Mouse (Mus musculus): ENCODE data around the gene Fanci.
A peak's percentile ranks its signal among the peaks of the same experiment; 100 is the strongest.

Gene Fanci

GRCm38 (mm10) chr7:79465461-79466044 is 73.8 kb downstream of the Fanci start:
- no peak for DNase-seq

- peak; percentile 99 to 100 for DNase-seq
Observed at GRCm38 (mm10) chr7:79466053-79466901, 74.5 kb downstream of the Fanci start, which contains the start of gene Polg. Polg (minus strand) TSS chr7:79466362.

- DNase-seq = no peak
Observed at GRCm38 (mm10) chr7:79467951-79468350, 76.2 kb downstream of the Fanci start.

GRCm38 (mm10) chr7:79468994-79469393 is 77.3 kb downstream of the Fanci start:
- no peak for DNase-seq

GRCm38 (mm10) chr7:79469766-79470165 is 78.0 kb downstream of the Fanci start:
- no peak for DNase-seq

- DNase-seq = no peak
Observed at GRCm38 (mm10) chr7:79470718-79471117, 79.0 kb downstream of the Fanci start.

- no peak for DNase-seq
Observed at GRCm38 (mm10) chr7:79471436-79471835, 79.7 kb downstream of the Fanci start.

- DNase-seq = no peak
Observed at GRCm38 (mm10) chr7:79472792-79473191, 81.1 kb downstream of the Fanci start.

- DNase-seq = no peak
Observed at GRCm38 (mm10) chr7:79473496-79474194, 81.9 kb downstream of the Fanci start.

GRCm38 (mm10) chr7:79474831-79475399 is 83.2 kb downstream of the Fanci start:
- no peak for DNase-seq

- DNase-seq = no peak
Observed at GRCm38 (mm10) chr7:79486528-79486927, 94.8 kb downstream of the Fanci start.

GRCm38 (mm10) chr7:79493915-79494314 is 102.2 kb downstream of the Fanci start:
- DNase-seq = peak; percentile 88 to 89

- peak; percentile 97 to 98 for DNase-seq
Observed at GRCm38 (mm10) chr7:79495988-79496815, 104.5 kb downstream of the Fanci start.

GRCm38 (mm10) chr7:79496816-79497328 is 105.1 kb downstream of the Fanci start:
- peak in 1 of 2 experiments; percentile 13 for DNase-seq

GRCm38 (mm10) chr7:79497701-79498115 is 106.0 kb downstream of the Fanci start:
- peak; percentile 31 to 43 for DNase-seq

GRCm38 (mm10) chr7:79498356-79498755 is 106.6 kb downstream of the Fanci start:
- peak in 1 of 2 experiments; percentile 20 for DNase-seq

GRCm38 (mm10) chr7:79498965-79499595 is 107.4 kb downstream of the Fanci start:
- DNase-seq = peak; percentile 67 to 68
